Mouse (Mus musculus) ES-E14 (cell line): ENCODE results near the gene Gm3625.

Experiments used
- MAFK ChIP-seq: IDR thresholded peaks from 2 replicates; pipeline ENCODE4 v1.6.1; 2014; ENCODE audit warnings: mild to moderate bottlenecking, low read depth, low read length, inconsistent platforms; ENCODE audit not compliant: insufficient read depth
- ZNF384 ChIP-seq: IDR thresholded peaks from 2 replicates; pipeline ENCODE4 v1.6.1; 2012; ENCODE audit warnings: low read depth, low read length, inconsistent platforms

- TF ChIP-seq ZNF384: no peak
- no peak for TF ChIP-seq MAFK
These were observed 1.2 kb upstream of the Gm3625 start for GRCm38 (mm10) chr12:4593930-4594391.
